ENCODE assay signal across 8 mouse cellular contexts in genomic region chr4:133056069-133056890, GRCm38 (mm10). TPM values are rescaled to one million over a fixed set of nuclear protein-coding genes. Genes with fewer than 3 reads are reported as not detected.
DNase-seq lines count a peak whose midpoint lies in the region; ATAC-seq and TF ChIP-seq lines count a peak whose summit lies in the region.

No protein-coding gene starts in this region.

- no peak overlapping the region for H3K27ac ChIP-seq in forebrain, embryonic 14.5 days (ENCODE audit: low read depth, low read length)
- H3K27ac ChIP-seq in layer of hippocampus, adult 2 months: peak overlapping the region; percentile 62; the same call in 1 of the 2 replicates

- no peak overlapping the region for H3K4me3 ChIP-seq in forebrain, embryonic 14.5 days (ENCODE audit: low read depth, low read length)
- no peak overlapping the region for H3K4me3 ChIP-seq in layer of hippocampus, adult 2 months

- 6% methylated on average over 15 of the region's 15 CpGs for WGBS in forebrain, embryonic 14.5 days

- ATAC-seq in forebrain, embryonic 14.5 days: peak; percentile 70

- peak; percentile 91 for TF ChIP-seq CTCF in layer of hippocampus, adult 2 months (conservative IDR thresholded peaks at IDR 0.05)

- peaks cover 17% of the 10 kb centered on the region; the same call in 1 of the 2 replicates for H3K4me1 ChIP-seq in forebrain, embryonic 14.5 days (ENCODE audit: control insufficient read depth, insufficient read depth, low read length)

- no peak overlapping the region for H3K9ac ChIP-seq in forebrain, embryonic 14.5 days (ENCODE audit: low read length)

- DNase-seq in NIH3T3 (ENCODE audit: low read depth): peak; percentile 82
- DNase-seq in cerebellum, adult 11-12 months: peak; percentile 72
- DNase-seq in forebrain, embryonic 14.5 days (ENCODE audit: low spot score): peak; percentile 67
- peak; percentile 66 for DNase-seq in heart, postnatal 25 days (ENCODE audit: low spot score)
- peak in 1 of 2 experiments; percentile 82 for DNase-seq in layer of hippocampus, adult 2 months (ENCODE audit: low spot score in 2 of 2)
- DNase-seq in lung, postnatal 25 days (ENCODE audit: low spot score): peak; percentile 89
- peak; percentile 80 for DNase-seq in ovary, postnatal 36 days (ENCODE audit: low spot score)
- peak; percentile 74 to 77 for DNase-seq in urinary bladder, postnatal 4 days (ENCODE audit: low spot score in 2 of 2)

- H3K9me3 ChIP-seq in forebrain, embryonic 14.5 days (replicated peaks; ENCODE audit: control insufficient read depth, low read length): no peaks in the 10 kb centered on the region

- no peaks in the 10 kb centered on the region for H3K27me3 ChIP-seq in forebrain, embryonic 14.5 days (replicated peaks; ENCODE audit: control insufficient read depth, insufficient read depth, low read length)

- no peak overlapping the region for H3K4me2 ChIP-seq in forebrain, embryonic 14.5 days (ENCODE audit: low read length)

- H3K36me3 ChIP-seq in forebrain, embryonic 14.5 days (ENCODE audit: control insufficient read depth, insufficient read depth, low read length): peaks cover 22% of the 10 kb centered on the region

- intact Hi-C loops in heart, postnatal 25 days (cut with DNase I): loop anchor here (1.0 to 5.0 kb wide), 4 partner anchors 44 to 109 kb away; partner anchors contain the start of gene Wasf2

RNA-seq across cellular contexts. Expression of gene Ahdc1, which starts 45.2 kb away (rescaled TPM):
- polyA plus RNA-seq in forebrain, embryonic 14.5 days (2014; fragmentation: Nextera tagmentation; extraction: Ambion mirVana): 8.6 and 12.2 TPM in 2 replicates
- total RNA-seq in heart, postnatal 25 days (2021): 10 to 100 TPM; 43.2 to 50.4 TPM
- total RNA-seq in layer of hippocampus, adult 2 months (2021): 100 to 1,000 TPM; 108 to 113 TPM
